Mouse (Mus musculus) brain, embryonic 14.5 days (tissue): ENCODE measurements around the gene Akt2.

Experiments
- CTCF ChIP-seq: fragments of 200-500 bp; IDR thresholded peaks from 2 replicates; pipeline ENCODE4 v1.5.1; 2012; ENCODE audit warnings: inconsistent platforms, mild to moderate bottlenecking, moderate library complexity, borderline replicate concordance; ENCODE audit not compliant: insufficient read depth, insufficient read length; ENCODE audit errors: extremely low read depth
- POLR2A ChIP-seq: fragments of 200-500 bp; IDR thresholded peaks from 2 replicates; pipeline ENCODE4 v1.6.1; 2012; ENCODE audit warnings: mild to moderate bottlenecking, inconsistent platforms, borderline replicate concordance; ENCODE audit not compliant: poor library complexity, insufficient read depth, insufficient read length, severe bottlenecking; ENCODE audit errors: extremely low read depth

DNA sequence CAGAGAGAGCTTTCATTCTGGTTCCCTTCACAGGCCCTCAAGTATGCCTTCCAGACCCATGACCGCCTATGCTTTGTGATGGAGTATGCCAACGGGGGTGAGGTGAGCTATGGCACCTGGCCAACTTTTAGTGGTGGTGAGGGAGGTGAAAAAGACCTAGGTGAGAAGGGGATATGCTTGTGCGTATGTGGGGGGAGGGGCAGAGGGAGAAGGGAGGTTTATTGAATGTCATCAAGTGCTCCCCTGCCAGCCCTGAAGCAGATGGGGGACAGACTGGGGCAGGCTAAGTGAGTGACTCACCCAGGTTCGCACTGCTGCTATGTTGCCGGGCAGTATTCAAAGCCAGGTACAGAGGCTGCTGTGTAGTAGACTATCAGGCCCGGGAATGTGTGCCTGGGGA, 41.8 kb downstream of the Akt2 start:
- TF ChIP-seq POLR2A (no peak), CTCF (no peak)
